Mouse (Mus musculus) ES-E14 (cell line): ENCODE results near the gene Mcat. TPM values are rescaled to one million over a fixed set of nuclear protein-coding genes. Genes with fewer than 3 reads are reported as not detected.
A peak's percentile ranks its signal among the peaks of the same experiment; 100 is the strongest.

Source experiments
- DNase-seq: peaks from one replicate; pipeline ENCODE4 v3.0.0-alpha.2; 2013; ENCODE audit warnings: low read depth, low spot score
- H3K27ac ChIP-seq: 2 replicates; pipeline ENCODE4 v1.5.1; 2012; ENCODE audit warnings: low read depth, mild to moderate bottlenecking, low read length, moderate library complexity, mixed read lengths; ENCODE audit not compliant: poor library complexity, insufficient read depth, severe bottlenecking
- H3K36me3 ChIP-seq: 2 replicates; pipeline ENCODE4 v1.6.1; 2012; ENCODE audit warnings: mild to moderate bottlenecking, low read length, moderate library complexity, mixed read lengths; ENCODE audit not compliant: control insufficient read depth, poor library complexity, insufficient read depth, severe bottlenecking
- H3K4me1 ChIP-seq, 2 experiments: fragments of 150-350 bp in 1 of 2; sonication (generic) in 1 of 2; 2 replicates each; pipeline ENCODE4 v1.6.1; 2012; ENCODE audit warnings: low read length in 2 of 2, mild to moderate bottlenecking in 1 of 2, mixed read lengths in 1 of 2; ENCODE audit not compliant: control insufficient read depth in 2 of 2, insufficient read depth in 2 of 2, poor library complexity in 1 of 2
- H3K4me3 ChIP-seq, 2 experiments: fragments of 150-350 bp in 1 of 2; sonication (generic) in 1 of 2; 2 replicates each; pipeline ENCODE4 v1.5.1; 2012; ENCODE audit warnings: low read length in 2 of 2, low read depth in 1 of 2, mild to moderate bottlenecking in 1 of 2, mixed read lengths in 1 of 2; ENCODE audit not compliant: insufficient read depth in 1 of 2, poor library complexity in 1 of 2, severe bottlenecking in 1 of 2
- H3K9ac ChIP-seq: 2 replicates; pipeline ENCODE4 v1.6.1; 2012; ENCODE audit warnings: low read depth, mild to moderate bottlenecking, low read length, mixed read lengths; ENCODE audit not compliant: poor library complexity, insufficient read depth, severe bottlenecking
- H3K9me3 ChIP-seq: fragments of 150-350 bp; sonication (generic); 2 replicates; pipeline ENCODE4 v1.6.1; 2012; ENCODE audit warnings: low read depth, mild to moderate bottlenecking, low read length; ENCODE audit not compliant: control insufficient read depth, insufficient read depth
- CHD2 ChIP-seq: IDR thresholded peaks from 2 replicates; pipeline ENCODE4 v1.6.1; 2014; ENCODE audit warnings: mild to moderate bottlenecking, low read depth, low read length, inconsistent platforms
- HCFC1 ChIP-seq: IDR thresholded peaks from 2 replicates; pipeline ENCODE4 v1.6.1; 2012; ENCODE audit warnings: low read length, inconsistent platforms, borderline replicate concordance; ENCODE audit not compliant: insufficient read depth
- MAFK ChIP-seq: IDR thresholded peaks from 2 replicates; pipeline ENCODE4 v1.6.1; 2014; ENCODE audit warnings: mild to moderate bottlenecking, low read depth, low read length, inconsistent platforms; ENCODE audit not compliant: insufficient read depth
- ZC3H11A ChIP-seq: IDR thresholded peaks from 2 replicates; pipeline ENCODE4 v1.6.1; 2012; ENCODE audit warnings: low read depth, mild to moderate bottlenecking, inconsistent platforms, low read length, borderline replicate concordance
- ZNF384 ChIP-seq: IDR thresholded peaks from 2 replicates; pipeline ENCODE4 v1.6.1; 2012; ENCODE audit warnings: low read depth, low read length, inconsistent platforms
- in situ Hi-C, 2 experiments: fragments of 600-800 bp; cut with MboI; formaldehyde crosslinking; loops; one replicate each; pipeline ENCODE4 v1.15.1; 2025; ENCODE audit warnings: low sequenced_read_pairs in 2 of 2, inconsistent platforms in 1 of 2; ENCODE audit not compliant: unreplicated experiment in 2 of 2
- total RNA-seq: library from RNA; depleted of rRNA; stranded (reverse); fragments of 300-350 nt; gene quantifications from 2 replicates; pipeline ENCODE4 v1.2.3, GENCODE M21; 2012

Mcat gene
- total RNA-seq, 1 experiment = 30.9 TPM

DNA sequence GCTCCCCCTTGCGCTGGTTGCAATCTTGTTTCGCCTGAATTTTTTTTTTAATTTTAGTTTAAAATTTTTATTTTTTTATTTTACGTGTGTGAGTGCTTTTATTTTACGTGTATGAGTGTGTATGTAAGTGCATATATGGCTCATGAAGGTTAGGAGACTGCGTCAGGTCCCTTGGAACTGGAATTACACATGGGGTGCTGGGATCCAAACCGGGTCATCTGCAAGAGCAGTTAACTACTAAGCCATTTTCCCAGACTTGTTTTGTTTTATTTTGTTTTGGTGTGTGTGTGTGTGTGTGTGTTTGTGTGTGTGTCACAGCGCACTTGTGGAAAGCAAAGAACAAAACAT is 31.8 kb upstream of the Mcat start:
- Histone ChIP-seq H3K4me1 (peaks cover 0 to 5% of the 10 kb centered on the region in 2 experiments; a peak in 1 of 4 replicates), H3K36me3 (peaks cover 11% of the 10 kb centered on the region; the same call in 1 of the 2 replicates), H3K4me3 (peak overlapping the region in 1 of 2 experiments; percentile 80; a peak in 2 of 4 replicates), H3K9me3 (no peaks in the 10 kb centered on the region), H3K9ac (peak overlapping the region; percentile 33; the same call in 1 of the 2 replicates), H3K27ac (no peak overlapping the region)
- DNase-seq = no peak
- TF ChIP-seq ZNF384 (no peak), ZC3H11A (no peak), HCFC1 (no peak), CHD2 (no peak), MAFK (no peak)
- in situ Hi-C loops = no loop called here

DNA sequence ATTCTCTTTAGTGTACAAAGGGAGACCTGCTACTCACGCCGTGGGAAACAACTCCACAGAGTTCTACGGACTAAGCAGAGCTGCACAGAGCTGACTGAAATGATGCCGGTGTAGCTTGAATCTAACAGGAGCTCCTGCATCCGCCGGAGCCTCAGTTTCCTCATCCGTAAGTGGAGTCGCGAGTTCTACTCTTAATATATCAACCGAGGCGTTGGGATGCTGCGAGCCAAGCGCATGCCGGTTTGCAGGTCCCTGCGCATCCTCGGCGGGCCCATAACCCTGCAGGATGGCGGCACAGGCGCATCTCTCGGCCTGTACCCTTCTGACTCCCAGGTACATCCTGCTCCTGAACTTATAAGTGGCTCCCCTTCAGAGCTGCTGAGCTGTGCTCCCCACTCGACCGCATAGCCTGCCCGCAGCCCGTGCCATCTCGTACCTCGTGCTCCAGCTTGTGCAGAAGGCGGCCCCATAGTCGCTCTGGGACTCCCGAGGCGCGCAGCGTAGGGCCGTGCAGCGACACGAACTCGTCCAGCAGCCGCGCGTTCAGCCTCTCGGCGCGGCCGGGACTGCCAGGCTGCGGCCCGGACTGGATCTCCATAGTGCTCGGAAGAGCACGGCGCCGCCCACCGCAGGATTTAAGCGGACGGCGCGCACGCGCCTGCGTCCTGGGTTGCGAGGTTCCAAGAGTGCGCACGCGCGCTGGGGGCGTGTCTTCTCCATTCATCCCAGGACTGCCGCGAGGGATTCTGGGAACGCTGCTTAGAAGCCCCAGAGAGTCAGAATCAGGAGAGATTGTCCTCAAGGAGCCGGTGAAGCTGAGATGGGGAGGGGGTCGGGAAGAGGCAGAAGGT is 31.2 kb upstream of the Mcat start, which contains the start of gene Ttll12:
Ttll12 (minus strand) TSS at position 645 of the 851 bp plus-strand sequence.
- in situ Hi-C loops = no loop called here
- H3K27ac ChIP-seq = no peak within 1 kb of the TSS
- H3K4me1 ChIP-seq = peaks cover 0 to 5% of the 10 kb centered on the region in 2 experiments; a peak in 1 of 4 replicates
- TF ChIP-seq ZNF384 (no peak), MAFK (no peak), HCFC1 (no peak), ZC3H11A (no peak), CHD2 (no peak)
- DNase-seq = peak; percentile 98
- H3K9ac ChIP-seq = peak within 1 kb of the TSS; percentile 91
- H3K4me3 ChIP-seq = peak within 1 kb of the TSS; percentile 79 to 80
- peaks cover 17% of the 10 kb centered on the region for H3K36me3 ChIP-seq
- no peaks in the 10 kb centered on the region for H3K9me3 ChIP-seq

DNA sequence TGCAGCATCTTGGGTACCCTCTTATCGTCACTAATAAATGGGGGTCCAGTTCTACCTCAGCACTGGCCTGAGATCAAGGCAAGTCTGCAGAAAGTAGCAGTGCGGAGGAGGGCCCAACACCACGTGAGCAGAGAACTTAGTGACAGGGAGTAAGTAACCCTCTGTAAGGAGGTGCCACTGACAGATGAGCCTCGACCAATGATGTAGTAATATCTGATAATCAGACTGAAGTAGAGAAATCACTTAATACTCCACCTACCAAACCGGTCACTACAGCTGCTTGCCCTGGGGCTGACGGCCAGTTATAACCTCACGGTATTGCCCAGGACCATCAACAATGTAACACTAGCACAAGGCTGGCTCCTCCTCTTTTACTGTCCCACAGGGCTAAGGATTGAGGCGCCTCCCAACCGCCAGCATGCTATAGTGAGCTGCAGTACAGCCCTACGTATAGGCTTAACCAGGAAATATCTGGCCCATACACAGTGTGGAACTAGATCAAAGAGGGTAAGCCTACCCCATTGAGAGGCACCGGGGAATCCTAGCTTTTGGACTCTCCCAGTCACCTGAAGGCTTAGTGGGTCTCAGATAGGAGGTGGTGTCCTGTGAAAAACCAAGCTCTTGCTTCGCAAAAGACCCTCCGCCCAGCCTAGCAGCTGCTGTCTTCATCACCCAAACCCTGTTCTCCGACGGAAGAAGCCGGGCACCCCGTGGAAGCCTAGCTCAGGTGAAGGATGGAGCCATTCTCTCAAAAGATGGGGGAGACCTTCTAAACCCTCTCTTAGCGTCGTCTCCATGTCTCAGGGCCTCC is 30.3 kb upstream of the Mcat start:
- Histone ChIP-seq H3K9ac (peak overlapping the region; percentile 91), H3K4me3 (peak overlapping the region; percentile 79 to 80), H3K4me1 (peaks cover 0 to 5% of the 10 kb centered on the region in 2 experiments; a peak in 1 of 4 replicates), H3K36me3 (peaks cover 18% of the 10 kb centered on the region), H3K9me3 (no peaks in the 10 kb centered on the region), H3K27ac (no peak overlapping the region)
- no peak for DNase-seq
- no peak for TF ChIP-seq MAFK
- no peak for TF ChIP-seq CHD2
- TF ChIP-seq ZNF384 = no peak
- TF ChIP-seq HCFC1 = no peak
- no peak for TF ChIP-seq ZC3H11A
- in situ Hi-C loops = no loop called here

DNA sequence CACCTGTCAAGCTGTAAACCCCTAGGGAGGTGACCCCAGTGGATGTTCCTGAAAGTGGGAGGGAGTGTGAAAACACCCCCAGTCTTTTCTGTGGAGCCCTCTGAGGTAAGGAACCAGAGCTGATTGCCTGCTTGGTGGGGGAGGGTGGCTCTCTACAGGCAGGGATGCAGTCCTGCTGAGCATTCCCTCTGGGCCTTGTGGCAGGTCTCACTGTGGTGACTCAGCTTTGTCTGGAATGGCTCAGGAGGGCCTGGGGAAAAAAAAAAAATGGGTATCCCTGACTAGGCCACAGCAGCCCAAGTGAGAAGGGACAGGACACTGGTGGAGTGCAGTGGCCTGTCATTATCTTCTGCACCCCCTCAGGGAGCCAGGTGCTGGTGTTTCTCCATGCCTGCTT is 29.6 kb upstream of the Mcat start:
- Histone ChIP-seq H3K9me3 (no peaks in the 10 kb centered on the region), H3K27ac (no peak overlapping the region), H3K4me1 (peaks cover 0 to 5% of the 10 kb centered on the region in 2 experiments; a peak in 1 of 4 replicates), H3K4me3 (no peak overlapping the region), H3K36me3 (peaks cover 24% of the 10 kb centered on the region), H3K9ac (no peak overlapping the region; the same call in 1 of the 2 replicates)
- no peak for TF ChIP-seq ZC3H11A
- TF ChIP-seq HCFC1 = no peak
- TF ChIP-seq MAFK = no peak
- no peak for TF ChIP-seq ZNF384
- TF ChIP-seq CHD2 = no peak
- DNase-seq = no peak
- in situ Hi-C loops = no loop called here
